Mouse (Mus musculus): ENCODE data around the gene Pi4ka. TPM values are rescaled to one million over a fixed set of nuclear protein-coding genes. Genes with fewer than 3 reads are reported as not detected.

Gene Pi4ka
- total RNA-seq, 1 experiment = 42.5 TPM

DNA sequence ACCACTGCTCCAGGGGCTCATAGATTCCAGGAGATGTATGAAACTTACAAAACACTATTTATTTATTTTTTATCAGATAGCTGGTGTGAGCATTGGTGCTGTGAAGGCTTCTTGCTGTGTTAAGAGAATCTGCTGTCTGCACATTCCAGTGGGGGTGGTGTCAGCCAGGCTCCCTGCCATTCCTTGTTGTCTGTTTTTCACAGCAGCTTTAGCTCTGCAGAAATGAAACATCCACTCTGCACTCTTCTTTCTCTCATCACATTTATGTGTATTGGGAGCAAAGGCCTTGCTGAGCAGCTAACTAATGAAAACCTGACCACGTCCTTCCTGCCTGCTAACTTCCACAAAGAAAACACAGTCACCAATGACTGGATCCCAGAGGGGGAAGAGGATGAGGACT is 70.0 kb downstream of the Pi4ka start:
- in situ Hi-C loops (cut with MboI; ENCODE audit: low sequenced_read_pairs in 2 of 2, unreplicated experiment in 2 of 2) = no loop called here
- Histone ChIP-seq H3K9ac (ENCODE audit: insufficient read depth, low read depth, low read length, poor library complexity, severe bottlenecking) (no peak overlapping the region), H3K4me3 (ENCODE audit: insufficient read depth in 1 of 2, low read depth in 1 of 2, low read length in 2 of 2, poor library complexity in 1 of 2, severe bottlenecking in 1 of 2) (no peak overlapping the region), H3K9me3 (ENCODE audit: control insufficient read depth, insufficient read depth, low read depth, low read length) (no peaks in the 10 kb centered on the region), H3K36me3 (ENCODE audit: control insufficient read depth, insufficient read depth, low read length, poor library complexity, severe bottlenecking) (peaks cover 5% of the 10 kb centered on the region; the same call in 1 of the 2 replicates), H3K4me1 (ENCODE audit: control insufficient read depth in 2 of 2, insufficient read depth in 2 of 2, low read length in 2 of 2, poor library complexity in 1 of 2) (no peaks in the 10 kb centered on the region), H3K27ac (ENCODE audit: insufficient read depth, low read depth, low read length, poor library complexity, severe bottlenecking) (no peak overlapping the region)
- no peak for TF ChIP-seq ZNF384 (IDR thresholded peaks at IDR 0.05; ENCODE audit: low read depth, low read length)
- no peak for TF ChIP-seq CHD2 (IDR thresholded peaks at IDR 0.05; ENCODE audit: low read depth, low read length)
- TF ChIP-seq MAFK (IDR thresholded peaks at IDR 0.05; ENCODE audit: insufficient read depth, low read depth, low read length) = no peak
- no peak for TF ChIP-seq HCFC1 (IDR thresholded peaks at IDR 0.05; ENCODE audit: borderline replicate concordance, insufficient read depth, low read length)
- TF ChIP-seq ZC3H11A (IDR thresholded peaks at IDR 0.05; ENCODE audit: borderline replicate concordance, low read depth, low read length) = no peak
- no peak for DNase-seq (ENCODE audit: low read depth, low spot score)

DNA sequence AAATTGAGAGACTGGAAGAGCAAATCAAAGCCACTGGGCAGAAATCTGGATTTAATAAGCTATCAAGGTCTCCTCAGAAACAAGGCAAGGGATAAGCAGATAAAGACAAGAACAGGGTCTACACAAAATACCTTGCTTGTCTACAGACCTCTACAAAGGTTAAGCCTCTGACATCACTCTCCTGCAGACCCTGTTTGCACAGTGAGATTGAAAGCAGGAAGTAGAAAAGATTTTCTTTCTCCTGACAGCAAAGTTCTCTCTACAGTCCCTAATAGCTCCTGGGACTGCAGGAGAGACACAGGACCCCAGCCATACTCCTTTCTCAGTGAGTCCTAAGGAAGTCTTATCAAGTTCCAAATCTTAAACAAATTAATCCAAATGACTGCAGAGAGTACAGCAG is 71.5 kb downstream of the Pi4ka start:
- no peak for DNase-seq (ENCODE audit: low read depth, low spot score)
- in situ Hi-C loops (cut with MboI; ENCODE audit: low sequenced_read_pairs in 2 of 2, unreplicated experiment in 2 of 2) = no loop called here

GRCm38 (mm10) chr16:17331855-17332254 is 74.3 kb downstream of the Pi4ka start:
- Histone ChIP-seq H3K4me3 (ENCODE audit: insufficient read depth in 1 of 2, low read depth in 1 of 2, low read length in 2 of 2, poor library complexity in 1 of 2, severe bottlenecking in 1 of 2) (no peak overlapping the region), H3K27ac (ENCODE audit: insufficient read depth, low read depth, low read length, poor library complexity, severe bottlenecking) (no peak overlapping the region), H3K36me3 (ENCODE audit: control insufficient read depth, insufficient read depth, low read length, poor library complexity, severe bottlenecking) (peaks cover 5% of the 10 kb centered on the region; the same call in 1 of the 2 replicates), H3K4me1 (ENCODE audit: control insufficient read depth in 2 of 2, insufficient read depth in 2 of 2, low read length in 2 of 2, poor library complexity in 1 of 2) (no peaks in the 10 kb centered on the region), H3K9ac (ENCODE audit: insufficient read depth, low read depth, low read length, poor library complexity, severe bottlenecking) (no peak overlapping the region), H3K9me3 (ENCODE audit: control insufficient read depth, insufficient read depth, low read depth, low read length) (no peaks in the 10 kb centered on the region)
- in situ Hi-C loops (cut with MboI; ENCODE audit: low sequenced_read_pairs in 2 of 2, unreplicated experiment in 2 of 2) = no loop called here
- DNase-seq (ENCODE audit: low read depth, low spot score) = no peak
- TF ChIP-seq HCFC1 (IDR thresholded peaks at IDR 0.05; ENCODE audit: borderline replicate concordance, insufficient read depth, low read length) (no peak), MAFK (IDR thresholded peaks at IDR 0.05; ENCODE audit: insufficient read depth, low read depth, low read length) (no peak), CHD2 (IDR thresholded peaks at IDR 0.05; ENCODE audit: low read depth, low read length) (no peak), ZC3H11A (IDR thresholded peaks at IDR 0.05; ENCODE audit: borderline replicate concordance, low read depth, low read length) (no peak), ZNF384 (IDR thresholded peaks at IDR 0.05; ENCODE audit: low read depth, low read length) (no peak)

More for the DNA sequence above, 71.5 kb downstream of the Pi4ka start:
- no peak overlapping the region for H3K4me3 ChIP-seq (ENCODE audit: insufficient read depth in 1 of 2, low read depth in 1 of 2, low read length in 2 of 2, poor library complexity in 1 of 2, severe bottlenecking in 1 of 2)
- H3K9me3 ChIP-seq (ENCODE audit: control insufficient read depth, insufficient read depth, low read depth, low read length) = no peaks in the 10 kb centered on the region
- H3K9ac ChIP-seq (ENCODE audit: insufficient read depth, low read depth, low read length, poor library complexity, severe bottlenecking) = no peak overlapping the region
- H3K36me3 ChIP-seq (ENCODE audit: control insufficient read depth, insufficient read depth, low read length, poor library complexity, severe bottlenecking) = peaks cover 5% of the 10 kb centered on the region; the same call in 1 of the 2 replicates
- TF ChIP-seq MAFK (IDR thresholded peaks at IDR 0.05; ENCODE audit: insufficient read depth, low read depth, low read length) (no peak), CHD2 (IDR thresholded peaks at IDR 0.05; ENCODE audit: low read depth, low read length) (no peak), ZC3H11A (IDR thresholded peaks at IDR 0.05; ENCODE audit: borderline replicate concordance, low read depth, low read length) (no peak), HCFC1 (IDR thresholded peaks at IDR 0.05; ENCODE audit: borderline replicate concordance, insufficient read depth, low read length) (no peak)
- H3K27ac ChIP-seq (ENCODE audit: insufficient read depth, low read depth, low read length, poor library complexity, severe bottlenecking) = no peak overlapping the region
- H3K4me1 ChIP-seq (ENCODE audit: control insufficient read depth in 2 of 2, insufficient read depth in 2 of 2, low read length in 2 of 2, poor library complexity in 1 of 2) = no peaks in the 10 kb centered on the region

DNA sequence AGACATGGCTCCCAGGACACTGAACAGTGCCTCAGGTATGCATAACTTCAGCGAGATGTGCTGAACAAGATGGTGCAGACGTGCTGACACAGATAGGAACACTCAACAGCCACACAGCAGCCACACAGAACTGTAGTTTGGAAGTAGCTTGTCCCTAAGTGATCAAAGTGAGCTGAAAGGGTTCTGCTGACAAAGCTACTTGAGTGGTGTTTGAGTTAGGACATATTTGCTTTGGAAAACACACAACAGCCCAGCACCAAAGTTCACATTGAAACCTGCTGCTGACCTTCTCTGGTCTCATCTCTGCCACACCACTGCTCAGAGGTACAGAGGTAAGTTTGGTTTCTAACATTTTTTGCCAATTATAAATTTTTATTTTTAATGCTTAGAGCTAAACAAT is 75.0 kb downstream of the Pi4ka start, which contains the start of gene Serpind1:
Gene Serpind1, plus strand, starts transcription at position 256 of the 400 bp plus-strand sequence.
- DNase-seq (ENCODE audit: low read depth, low spot score) = no peak
- Histone ChIP-seq H3K4me1 (ENCODE audit: control insufficient read depth in 2 of 2, insufficient read depth in 2 of 2, low read length in 2 of 2, poor library complexity in 1 of 2) (no peaks in the 10 kb centered on the region), H3K36me3 (ENCODE audit: control insufficient read depth, insufficient read depth, low read length, poor library complexity, severe bottlenecking) (peaks cover 2% of the 10 kb centered on the region; the same call in 1 of the 2 replicates), H3K9me3 (ENCODE audit: control insufficient read depth, insufficient read depth, low read depth, low read length) (no peaks in the 10 kb centered on the region), H3K9ac (ENCODE audit: insufficient read depth, low read depth, low read length, poor library complexity, severe bottlenecking) (no peak within 1 kb of the TSS), H3K27ac (ENCODE audit: insufficient read depth, low read depth, low read length, poor library complexity, severe bottlenecking) (no peak within 1 kb of the TSS), H3K4me3 (ENCODE audit: insufficient read depth in 1 of 2, low read depth in 1 of 2, low read length in 2 of 2, poor library complexity in 1 of 2, severe bottlenecking in 1 of 2) (no peak within 1 kb of the TSS)
- in situ Hi-C loops (cut with MboI; ENCODE audit: low sequenced_read_pairs in 2 of 2, unreplicated experiment in 2 of 2) = no loop called here
- no peak for TF ChIP-seq MAFK (IDR thresholded peaks at IDR 0.05; ENCODE audit: insufficient read depth, low read depth, low read length)
